Mouse (Mus musculus): ENCODE data around the gene Angpt4. TPM values are rescaled to one million over a fixed set of nuclear protein-coding genes. Genes with fewer than 3 reads are reported as not detected.

The Angpt4 gene
- total and polyA plus RNA-seq, 2 experiments: under 0.01 to 0.10 TPM

GRCm38 (mm10) chr2:151988978-151989377 lies 78.0 kb downstream of the Angpt4 start:
- TF ChIP-seq CTCF (IDR thresholded peaks at IDR 0.05; ENCODE audit: low read depth, low read length): no peak
- TF ChIP-seq POLR2A (IDR thresholded peaks at IDR 0.05; ENCODE audit: extremely low read depth, insufficient read depth, low read length): no peak
- H3K27ac ChIP-seq (replicated peaks; ENCODE audit: insufficient read depth, low read depth, low read length): no peak overlapping the region
- 78% methylated on average over 2 of the region's 2 CpGs for WGBS

DNA sequence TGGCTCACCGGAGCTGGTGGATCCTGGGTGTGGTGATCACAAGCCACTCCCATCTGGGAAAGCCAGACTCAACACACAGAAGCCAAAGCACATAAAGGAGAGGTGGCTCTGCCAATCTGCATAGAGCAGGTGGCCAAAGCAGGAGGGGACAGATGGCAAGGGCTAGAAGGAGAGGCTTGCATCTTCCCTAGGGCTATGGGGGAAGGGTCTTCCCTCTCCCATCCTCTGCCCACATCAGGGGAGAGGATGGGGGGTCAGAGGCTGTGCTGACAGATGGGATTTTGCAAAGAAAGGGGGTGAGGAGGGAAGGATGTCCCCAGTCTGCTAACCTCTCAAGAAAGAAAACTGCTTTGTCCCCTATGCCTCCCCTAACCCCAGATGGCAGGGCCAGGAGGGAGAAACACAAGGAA lies 80.0 kb downstream of the Angpt4 start:
- WGBS: 15% methylated on average over 1 of the region's 1 CpGs
- Histone ChIP-seq H3K27ac (replicated peaks; ENCODE audit: insufficient read depth, low read depth, low read length) (no peak overlapping the region), H3K27me3 (ENCODE audit: control insufficient read depth, insufficient read depth, low read length) (no peaks in the 10 kb centered on the region), H3K79me2 (ENCODE audit: control insufficient read depth, insufficient read depth, low read length) (no peaks in the 10 kb centered on the region), H3K4me3 (ENCODE audit: insufficient read depth, low read depth, low read length) (no peak overlapping the region), H3K36me3 (ENCODE audit: control insufficient read depth, insufficient read depth, low read length) (no peaks in the 10 kb centered on the region), H3K9ac (ENCODE audit: low read depth, low read length) (no peak overlapping the region), H3K4me1 (ENCODE audit: control insufficient read depth, insufficient read depth, low read length) (no peaks in the 10 kb centered on the region; the same call in 1 of the 2 replicates)
- TF ChIP-seq CTCF (IDR thresholded peaks at IDR 0.05; ENCODE audit: low read depth, low read length): no peak
- TF ChIP-seq POLR2A (IDR thresholded peaks at IDR 0.05; ENCODE audit: extremely low read depth, insufficient read depth, low read length): no peak
- peak; percentile 39 for DNase-seq (ENCODE audit: extremely low read depth, low read depth, low spot score)

More at GRCm38 (mm10) chr2:151988978-151989377, 78.0 kb downstream of the Angpt4 start:
- H3K4me3 ChIP-seq (ENCODE audit: insufficient read depth, low read depth, low read length): no peak overlapping the region
- no peak overlapping the region for H3K9ac ChIP-seq (ENCODE audit: low read depth, low read length)
- no peaks in the 10 kb centered on the region for H3K79me2 ChIP-seq (ENCODE audit: control insufficient read depth, insufficient read depth, low read length)
- H3K36me3 ChIP-seq (ENCODE audit: control insufficient read depth, insufficient read depth, low read length): no peaks in the 10 kb centered on the region
- no peaks in the 10 kb centered on the region for H3K4me1 ChIP-seq (ENCODE audit: control insufficient read depth, insufficient read depth, low read length)
- H3K27me3 ChIP-seq (ENCODE audit: control insufficient read depth, insufficient read depth, low read length): no peaks in the 10 kb centered on the region
- no peak for DNase-seq (ENCODE audit: extremely low read depth, low read depth, low spot score)

GRCm38 (mm10) chr2:151991446-151991845 lies 80.4 kb downstream of the Angpt4 start:
- no peak for DNase-seq (ENCODE audit: extremely low read depth, low read depth, low spot score)
- no peak for TF ChIP-seq CTCF (IDR thresholded peaks at IDR 0.05; ENCODE audit: low read depth, low read length)
- no peak for TF ChIP-seq POLR2A (IDR thresholded peaks at IDR 0.05; ENCODE audit: extremely low read depth, insufficient read depth, low read length)
- H3K27me3 ChIP-seq (ENCODE audit: control insufficient read depth, insufficient read depth, low read length): no peaks in the 10 kb centered on the region
- no peak overlapping the region for H3K4me3 ChIP-seq (ENCODE audit: insufficient read depth, low read depth, low read length)
- H3K79me2 ChIP-seq (ENCODE audit: control insufficient read depth, insufficient read depth, low read length): no peaks in the 10 kb centered on the region
- H3K36me3 ChIP-seq (ENCODE audit: control insufficient read depth, insufficient read depth, low read length): no peaks in the 10 kb centered on the region
- H3K27ac ChIP-seq (replicated peaks; ENCODE audit: insufficient read depth, low read depth, low read length): no peak overlapping the region
- no peak overlapping the region for H3K9ac ChIP-seq (ENCODE audit: low read depth, low read length)
- H3K4me1 ChIP-seq (ENCODE audit: control insufficient read depth, insufficient read depth, low read length): peaks cover 1% of the 10 kb centered on the region; the same call in 1 of the 2 replicates
- 66% methylated on average over 5 of the region's 5 CpGs for WGBS

- Histone ChIP-seq H3K27me3 (ENCODE audit: control insufficient read depth, insufficient read depth, low read length) (no peaks in the 10 kb centered on the region), H3K9ac (ENCODE audit: low read depth, low read length) (no peak overlapping the region), H3K27ac (replicated peaks; ENCODE audit: insufficient read depth, low read depth, low read length) (no peak overlapping the region), H3K4me1 (ENCODE audit: control insufficient read depth, insufficient read depth, low read length) (peaks cover 4% of the 10 kb centered on the region; the same call in 1 of the 2 replicates), H3K4me3 (ENCODE audit: insufficient read depth, low read depth, low read length) (no peak overlapping the region), H3K79me2 (ENCODE audit: control insufficient read depth, insufficient read depth, low read length) (no peaks in the 10 kb centered on the region), H3K36me3 (ENCODE audit: control insufficient read depth, insufficient read depth, low read length) (no peaks in the 10 kb centered on the region)
- TF ChIP-seq CTCF (IDR thresholded peaks at IDR 0.05; ENCODE audit: low read depth, low read length) (peak; percentile 94), POLR2A (IDR thresholded peaks at IDR 0.05; ENCODE audit: extremely low read depth, insufficient read depth, low read length) (no peak)
- DNase-seq (ENCODE audit: extremely low read depth, low read depth, low spot score): peak; percentile 56
- WGBS: 23% methylated on average over 22 of the region's 22 CpGs
Observed at GRCm38 (mm10) chr2:151994350-151995122, 83.5 kb downstream of the Angpt4 start.

Other genes starting within 250 kb of the Angpt4 start
- not detected in 2 replicates for gene Rad21l, start 242.7 kb upstream of the Angpt4 start, total RNA-seq (2014; rRNA removed)
- gene Rad21l, start 242.7 kb upstream of the Angpt4 start, polyA plus RNA-seq (2012; rRNA removed): not detected in 2 replicates
- not detected in 2 replicates for gene Tmem74b, start 209.2 kb upstream of the Angpt4 start, total RNA-seq (2014; rRNA removed)
- not detected in 2 replicates for gene Tmem74b, start 209.2 kb upstream of the Angpt4 start, polyA plus RNA-seq (2012; rRNA removed)
- gene Psmf1, start 167.0 kb upstream of the Angpt4 start, total RNA-seq (2014; rRNA removed): 7.5 and 9.2 TPM in 2 replicates
- gene Psmf1, start 167.0 kb upstream of the Angpt4 start, polyA plus RNA-seq (2012; rRNA removed): 39.2 and 46.0 TPM in 2 replicates
- not detected in 2 replicates for gene Rspo4, start 68.3 kb upstream of the Angpt4 start, total RNA-seq (2014; rRNA removed)
- gene Rspo4, start 68.3 kb upstream of the Angpt4 start, polyA plus RNA-seq (2012; rRNA removed): not detected in 2 replicates
- 0.83 and 1.3 TPM in 2 replicates for gene Fam110a, start 69.0 kb downstream of the Angpt4 start, total RNA-seq (2014; rRNA removed)
- gene Fam110a, start 69.0 kb downstream of the Angpt4 start, polyA plus RNA-seq (2012; rRNA removed): 3.3 and 5.5 TPM in 2 replicates
- gene Slc52a3, start 85.3 kb downstream of the Angpt4 start, total RNA-seq (2014; rRNA removed): 0.18 and 0.20 TPM in 2 replicates
- 0.48 and 0.62 TPM in 2 replicates for gene Slc52a3, start 85.3 kb downstream of the Angpt4 start, polyA plus RNA-seq (2012; rRNA removed)
- gene Scrt2, start 170.3 kb downstream of the Angpt4 start, total RNA-seq (2014; rRNA removed): not detected in 2 replicates
- not detected in 2 replicates for gene Scrt2, start 170.3 kb downstream of the Angpt4 start, polyA plus RNA-seq (2012; rRNA removed)
- gene Srxn1, start 194.3 kb downstream of the Angpt4 start, total RNA-seq (2014; rRNA removed): 24.0 and 30.7 TPM in 2 replicates
- gene Srxn1, start 194.3 kb downstream of the Angpt4 start, polyA plus RNA-seq (2012; rRNA removed): 87.2 and 89.1 TPM in 2 replicates
- not detected in 2 replicates for gene Tcf15, start 232.4 kb downstream of the Angpt4 start, total RNA-seq (2014; rRNA removed)
- gene Tcf15, start 232.4 kb downstream of the Angpt4 start, polyA plus RNA-seq (2012; rRNA removed): not detected in 2 replicates

All from liver, adult 2 months (tissue).